Mouse (Mus musculus) kidney, postnatal 0 days (tissue): ENCODE results near the gene Maml3. TPM values are rescaled to one million over a fixed set of nuclear protein-coding genes. Genes with fewer than 3 reads are reported as not detected.

Experiments used
- ATAC-seq: fragments of 200-750 bp; cut with Nextera tagmentation; replicated peaks from 2 replicates; pipeline ENCODE4 v1.8.0; 2017; ENCODE audit warnings: low read depth, moderate number of reproducible peaks, moderate TSS enrichment, moderate library complexity; ENCODE audit not compliant: low FRiP score
- DNase-seq: peaks from one replicate; pipeline ENCODE4 v3.0.0-alpha.2; 2016; ENCODE audit warnings: low spot score
- H3K27ac ChIP-seq: fragments of 300-500 bp; sonication (generic); 2 replicates; pipeline ENCODE4 v1.5.1; 2014; ENCODE audit warnings: mild to moderate bottlenecking
- H3K27me3 ChIP-seq: fragments of 300-500 bp; sonication (generic); 2 replicates; pipeline ENCODE4 v1.6.1; 2014; ENCODE audit warnings: low read length, mixed read lengths; ENCODE audit not compliant: insufficient read depth
- H3K36me3 ChIP-seq: fragments of 300-500 bp; sonication (generic); 2 replicates; pipeline ENCODE4 v1.6.1; 2014; ENCODE audit warnings: low read length, mixed read lengths; ENCODE audit not compliant: insufficient read depth
- H3K4me1 ChIP-seq: fragments of 300-500 bp; sonication (generic); replicated peaks from 2 replicates; pipeline ENCODE4 v1.6.1; 2014; ENCODE audit warnings: antibody characterized with exemption, low read length, mixed read lengths; ENCODE audit not compliant: insufficient read depth
- H3K4me2 ChIP-seq: fragments of 300-500 bp; sonication (generic); 2 replicates; pipeline ENCODE4 v1.6.1; 2014; ENCODE audit warnings: mild to moderate bottlenecking, low read length, moderate library complexity, mixed read lengths
- H3K4me3 ChIP-seq: fragments of 300-500 bp; sonication (generic); replicated peaks from 2 replicates; pipeline ENCODE4 v1.5.1; 2014; ENCODE audit warnings: low read depth, low read length
- H3K9ac ChIP-seq: fragments of 300-500 bp; sonication (generic); 2 replicates; pipeline ENCODE4 v1.6.1; 2014; ENCODE audit warnings: low read depth, low read length
- H3K9me3 ChIP-seq: fragments of 300-500 bp; sonication (generic); replicated peaks from 2 replicates; pipeline ENCODE4 v1.6.1; 2016; ENCODE audit warnings: low read length, inconsistent platforms, mixed read lengths
- CTCF ChIP-seq: IDR thresholded peaks from 2 replicates; pipeline ENCODE4 v1.5.1; 2016; ENCODE audit warnings: antibody characterized with exemption, low read depth, mild to moderate bottlenecking, moderate library complexity
- WGBS: fragments of 180-500 bp; shearing (Covaris S2); extraction: QIAGEN DNeasy Blood & Tissue Kit; methylation state at CpG from one replicate; pipeline ENCODE4 v1.1.7; 2014; 5-methylcytosine and 5-hydroxymethylcytosine counted together
- polyA plus RNA-seq: library from polyadenylated mRNA; unstranded; fragments of >200 nt; fragmentation: Nextera tagmentation; extraction: Ambion mirVana; gene quantifications from 2 replicates; pipeline ENCODE4 v1.2.1, GENCODE M21; 2015

Maml3 gene
- polyA plus RNA-seq, 1 experiment from 2014 or later, result 5.4 TPM

GRCm38 (mm10) chr3:51660060-51660459 is 444.8 kb downstream of the Maml3 start, which contains the start of gene Mgst2:
Gene Mgst2 (plus strand): TSS chr3:51660360.
- Histone ChIP-seq H3K27ac (no peak within 1 kb of the TSS), H3K9ac (no peak within 1 kb of the TSS), H3K4me2 (no peak within 1 kb of the TSS), H3K4me3 (no peak within 1 kb of the TSS), H3K27me3 (no peaks in the 10 kb centered on the region), H3K36me3 (no peaks in the 10 kb centered on the region), H3K4me1 (0 out of 2 replicates have a peak, but pooled peaks cover 3% of the 10 kb centered on the region), H3K9me3 (no peaks in the 10 kb centered on the region)
- DNase-seq (no peak), ATAC-seq (no peak)
- WGBS, result 60% methylated on average over 4 of the region's 4 CpGs
- no peak for TF ChIP-seq CTCF

- H3K4me2 ChIP-seq, result no peak overlapping the region
- H3K9ac ChIP-seq, result no peak overlapping the region
- no peak for TF ChIP-seq CTCF
- no peaks in the 10 kb centered on the region for H3K36me3 ChIP-seq
- H3K27me3 ChIP-seq, result no peaks in the 10 kb centered on the region
- no peak overlapping the region for H3K27ac ChIP-seq
- H3K4me3 ChIP-seq, result no peak overlapping the region
- H3K4me1 ChIP-seq, result 0 out of 2 replicates have a peak, but pooled peaks cover 3% of the 10 kb centered on the region
- H3K9me3 ChIP-seq, result no peaks in the 10 kb centered on the region
- no peak for ATAC-seq
- DNase-seq, result no peak
- 88% methylated on average over 5 of the region's 5 CpGs for WGBS
These were observed 445.5 kb downstream of the Maml3 start for GRCm38 (mm10) chr3:51659415-51659814.

DNA sequence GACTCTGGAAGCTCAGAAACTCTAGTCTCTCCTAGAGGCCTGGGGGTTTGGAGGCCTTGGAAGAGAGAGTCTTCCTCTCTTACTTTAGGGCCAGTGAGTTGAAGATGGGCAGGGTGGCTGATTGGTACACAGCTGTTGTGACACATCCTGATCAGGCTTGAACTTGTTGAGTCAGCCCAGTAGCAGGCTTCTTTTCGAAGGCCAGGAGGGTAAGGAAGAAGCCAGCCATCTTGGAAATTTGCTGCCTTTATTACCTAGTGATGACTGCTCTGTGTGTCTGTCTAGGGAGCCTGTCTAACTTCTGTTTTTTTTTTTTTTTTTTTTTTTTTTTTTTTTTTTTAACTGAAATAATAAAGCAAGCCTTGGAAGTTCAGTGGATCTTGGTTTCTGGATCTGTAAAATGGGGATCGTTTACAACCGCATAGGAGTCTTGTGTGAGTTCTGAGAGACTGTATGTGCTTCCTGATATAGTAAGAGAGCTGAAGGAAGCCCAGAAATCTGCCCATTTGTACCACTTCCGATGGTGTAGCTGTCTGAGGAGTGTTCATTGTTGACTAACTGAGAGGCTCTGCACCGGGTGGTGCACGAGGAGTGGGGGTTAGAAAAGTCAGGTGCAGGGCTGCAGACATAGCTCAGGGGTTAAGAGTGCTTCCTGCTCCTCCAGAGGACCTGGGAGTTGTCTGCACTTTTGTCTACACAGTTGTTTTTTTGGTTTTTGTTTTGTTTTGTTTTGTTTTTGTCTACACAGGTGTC is 450.4 kb downstream of the Maml3 start:
- Histone ChIP-seq H3K9ac (no peak overlapping the region), H3K9me3 (no peaks in the 10 kb centered on the region), H3K4me3 (no peak overlapping the region), H3K27me3 (no peaks in the 10 kb centered on the region), H3K4me2 (no peak overlapping the region), H3K36me3 (no peaks in the 10 kb centered on the region), H3K27ac (no peak overlapping the region), H3K4me1 (peaks cover 8% of the 10 kb centered on the region)
- ATAC-seq, result no peak
- TF ChIP-seq CTCF, result no peak
- WGBS, result 70% methylated on average over 6 of the region's 6 CpGs
- no peak for DNase-seq

DNA sequence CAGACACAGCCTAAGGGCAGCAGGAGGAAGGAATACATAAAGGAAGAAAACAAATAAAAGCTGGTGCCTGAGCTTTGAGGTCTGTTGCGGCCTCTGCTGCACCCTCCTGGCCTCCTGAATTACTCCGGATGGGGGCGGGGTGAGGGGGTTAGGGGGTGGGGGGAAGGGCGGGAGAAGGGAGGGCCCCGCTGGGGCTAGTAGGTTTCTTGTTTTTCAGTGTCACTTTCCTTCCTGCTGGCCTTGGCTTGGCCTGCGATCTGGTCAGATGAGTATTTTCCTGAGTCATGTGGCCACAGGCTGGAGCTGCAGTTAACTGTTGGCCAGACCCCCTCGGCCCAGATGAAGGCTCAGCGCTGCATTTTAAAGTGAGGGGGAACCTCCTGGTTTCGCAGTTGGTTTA is 452.2 kb downstream of the Maml3 start:
- no peak overlapping the region for H3K4me3 ChIP-seq
- H3K27me3 ChIP-seq, result no peaks in the 10 kb centered on the region
- DNase-seq, result peak; percentile 89
- peak overlapping the region; percentile 42 for H3K4me2 ChIP-seq
- no peaks in the 10 kb centered on the region for H3K36me3 ChIP-seq
- ATAC-seq, result peak; percentile 55
- peak overlapping the region; percentile 52 for H3K27ac ChIP-seq
- peak overlapping the region; percentile 1; the same call in 1 of the 2 replicates for H3K9ac ChIP-seq
- peaks cover 8% of the 10 kb centered on the region for H3K4me1 ChIP-seq
- no peak for TF ChIP-seq CTCF
- WGBS, result 0% methylated on average over 9 of the region's 9 CpGs
- H3K9me3 ChIP-seq, result no peaks in the 10 kb centered on the region

DNA sequence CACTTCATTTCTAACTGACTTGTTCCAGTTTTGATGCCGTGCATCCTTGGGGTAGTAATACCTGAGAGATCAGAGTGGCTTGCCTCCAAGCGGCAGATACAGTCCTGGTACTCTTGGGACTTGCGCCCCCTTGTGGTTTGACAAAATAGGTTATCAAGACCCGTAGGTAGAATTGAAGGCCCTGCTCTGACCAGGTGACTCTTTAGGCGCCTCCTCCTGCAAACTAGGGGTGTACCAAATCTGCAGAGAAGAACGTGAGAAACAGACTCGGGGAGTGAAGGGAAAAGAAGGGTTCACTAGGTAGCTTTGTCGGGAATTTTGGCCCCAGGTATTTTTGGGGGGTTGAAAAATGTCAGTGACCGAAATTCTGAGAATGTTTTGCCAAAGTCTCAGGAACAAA is 452.6 kb downstream of the Maml3 start:
- WGBS, result 2% methylated on average over 9 of the region's 9 CpGs
- peak; percentile 91 for DNase-seq

DNA sequence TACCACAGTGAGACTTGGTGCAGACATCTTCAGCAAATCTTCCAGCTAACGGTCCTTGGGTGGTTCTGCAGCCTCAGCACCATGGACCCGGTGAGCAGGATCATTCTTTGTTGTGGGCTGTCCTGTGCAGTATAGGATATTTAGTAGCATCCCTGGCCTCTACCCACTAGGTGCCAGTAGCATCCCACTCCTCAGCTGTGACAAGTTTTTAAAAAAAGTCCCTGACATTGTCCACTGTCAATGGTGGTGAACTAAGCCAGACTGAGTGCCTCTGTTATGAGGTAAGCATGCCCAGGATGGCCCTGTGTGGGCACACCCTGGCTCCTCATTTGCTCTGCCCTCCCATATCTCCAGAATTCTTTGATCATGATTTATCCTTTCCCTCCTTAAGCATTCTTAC is 453.7 kb downstream of the Maml3 start:
- Histone ChIP-seq H3K4me1 (peaks cover 8% of the 10 kb centered on the region), H3K9ac (no peak overlapping the region), H3K27me3 (no peaks in the 10 kb centered on the region; the same call in 1 of the 2 replicates), H3K9me3 (no peaks in the 10 kb centered on the region), H3K4me3 (no peak overlapping the region), H3K36me3 (no peaks in the 10 kb centered on the region), H3K27ac (no peak overlapping the region), H3K4me2 (no peak overlapping the region)
- ATAC-seq (no peak), DNase-seq (peak; percentile 51)
- 71% methylated on average over 2 of the region's 2 CpGs for WGBS
- peak; percentile 57 for TF ChIP-seq CTCF

More for the DNA sequence above, 452.6 kb downstream of the Maml3 start:
- Histone ChIP-seq H3K9ac (peak overlapping the region; percentile 1; the same call in 1 of the 2 replicates), H3K36me3 (no peaks in the 10 kb centered on the region), H3K4me1 (peaks cover 8% of the 10 kb centered on the region), H3K4me3 (no peak overlapping the region), H3K9me3 (no peaks in the 10 kb centered on the region), H3K27me3 (no peaks in the 10 kb centered on the region), H3K27ac (peak overlapping the region; percentile 52; the same call in 1 of the 2 replicates), H3K4me2 (peak overlapping the region; percentile 42)
- peak; percentile 88 for TF ChIP-seq CTCF
- ATAC-seq, result peak; percentile 69; the same call in 1 of the 2 replicates
